Mouse (Mus musculus) layer of hippocampus, adult 9-10 months (tissue): ENCODE data around the gene Hmgb3.
"Not testable (repeated sequence)": the region's sequence is repeated elsewhere in the genome, so short reads cannot be mapped to it uniquely, and the experiment has no call there.

Experiments
- DNase-seq: peaks from one replicate; pipeline ENCODE4 v3.0.0; 2022; ENCODE audit warnings: low spot score

Gene Hmgb3

GRCm38 (mm10) chrX:71555415-71556114 is at the start of gene Hmgb3:
Gene Hmgb3 (plus strand): TSS chrX:71555918.
- DNase-seq: peak; percentile 24

GRCm38 (mm10) chrX:71506591-71506990 is 49.1 kb upstream of the Hmgb3 start:
- not testable (repeated sequence) for DNase-seq

- no peak for DNase-seq
These were observed 36.5 kb upstream of the Hmgb3 start for GRCm38 (mm10) chrX:71519252-71519651.

- no peak for DNase-seq
These were observed 32.8 kb upstream of the Hmgb3 start for GRCm38 (mm10) chrX:71522889-71523288.

GRCm38 (mm10) chrX:71524310-71524709 is 31.4 kb upstream of the Hmgb3 start:
- no peak for DNase-seq

- DNase-seq: no peak
These were observed 30.0 kb upstream of the Hmgb3 start for GRCm38 (mm10) chrX:71525593-71526299.

GRCm38 (mm10) chrX:71527461-71527860 is 28.3 kb upstream of the Hmgb3 start:
- no peak for DNase-seq

GRCm38 (mm10) chrX:71528150-71528549 is 27.6 kb upstream of the Hmgb3 start:
- no peak for DNase-seq

- DNase-seq: peak; percentile 8
These were observed 27.1 kb upstream of the Hmgb3 start for GRCm38 (mm10) chrX:71528646-71529045.

GRCm38 (mm10) chrX:71532635-71533034 is 23.1 kb upstream of the Hmgb3 start:
- no peak for DNase-seq

- no peak for DNase-seq
These were observed 21.6 kb upstream of the Hmgb3 start for GRCm38 (mm10) chrX:71534102-71534501.

GRCm38 (mm10) chrX:71537791-71538190 is 17.9 kb upstream of the Hmgb3 start:
- DNase-seq: no peak

- DNase-seq: no peak
These were observed 14.8 kb upstream of the Hmgb3 start for GRCm38 (mm10) chrX:71540821-71541510.

GRCm38 (mm10) chrX:71544731-71545130 is 11.0 kb upstream of the Hmgb3 start:
- no peak for DNase-seq

- no peak for DNase-seq
These were observed 10.6 kb upstream of the Hmgb3 start for GRCm38 (mm10) chrX:71545163-71545562.

- DNase-seq: no peak
These were observed 610 bp downstream of the Hmgb3 start for GRCm38 (mm10) chrX:71556115-71556941.

- no peak for DNase-seq
These were observed 1.3 kb downstream of the Hmgb3 start for GRCm38 (mm10) chrX:71556965-71557491.

- DNase-seq: no peak
These were observed 3.6 kb downstream of the Hmgb3 start for GRCm38 (mm10) chrX:71559336-71559735.

GRCm38 (mm10) chrX:71560796-71561195 is 5.1 kb downstream of the Hmgb3 start:
- no peak for DNase-seq

GRCm38 (mm10) chrX:71573132-71573900 is 17.6 kb downstream of the Hmgb3 start:
- no peak for DNase-seq

GRCm38 (mm10) chrX:71575550-71575949 is 19.8 kb downstream of the Hmgb3 start:
- no peak for DNase-seq
